Mouse (Mus musculus) brain, embryonic 14.5 days (tissue): ENCODE results near the gene Aurkb. TPM values are rescaled to one million over a fixed set of nuclear protein-coding genes. Genes with fewer than 3 reads are reported as not detected.

Experiments
- DNase-seq: peaks from one replicate; pipeline ENCODE4 v3.0.0-alpha.2; 2011; ENCODE audit warnings: low read depth
- CTCF ChIP-seq: fragments of 200-500 bp; IDR thresholded peaks from 2 replicates; pipeline ENCODE4 v1.5.1; 2012; ENCODE audit warnings: inconsistent platforms, mild to moderate bottlenecking, moderate library complexity, borderline replicate concordance; ENCODE audit not compliant: insufficient read depth, insufficient read length; ENCODE audit errors: extremely low read depth
- POLR2A ChIP-seq: fragments of 200-500 bp; IDR thresholded peaks from 2 replicates; pipeline ENCODE4 v1.6.1; 2012; ENCODE audit warnings: mild to moderate bottlenecking, inconsistent platforms, borderline replicate concordance; ENCODE audit not compliant: poor library complexity, insufficient read depth, insufficient read length, severe bottlenecking; ENCODE audit errors: extremely low read depth
- polyA plus RNA-seq: library from polyadenylated mRNA; depleted of rRNA; stranded (reverse); fragments of >200 nt; gene quantifications from 2 replicates; pipeline ENCODE4 v1.2.3, GENCODE M21; 2012

Gene Aurkb
- polyA plus RNA-seq, 1 experiment, result 38.3 TPM

DNA sequence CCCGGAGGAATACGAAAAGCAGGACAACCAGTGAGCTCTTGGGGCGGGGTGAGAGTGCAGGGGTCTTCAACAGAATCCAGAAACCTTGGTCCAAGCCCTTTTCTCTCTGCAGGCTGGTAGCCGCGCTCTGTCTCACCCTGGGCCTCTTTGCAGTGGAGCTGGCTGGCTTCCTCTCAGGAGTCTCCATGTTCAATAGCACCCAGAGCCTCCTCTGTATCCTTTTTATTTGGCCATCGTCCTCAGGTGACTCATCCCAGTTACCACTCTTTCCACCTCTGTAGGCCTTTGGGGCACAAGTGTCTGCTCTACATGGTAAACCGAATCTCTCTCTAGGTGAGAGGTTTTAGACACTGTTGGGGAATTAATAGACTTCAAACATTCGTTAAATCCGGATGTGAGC lies 25.8 kb downstream of the Aurkb start:
- TF ChIP-seq CTCF (no peak), POLR2A (no peak)
- DNase-seq, result no peak

DNA sequence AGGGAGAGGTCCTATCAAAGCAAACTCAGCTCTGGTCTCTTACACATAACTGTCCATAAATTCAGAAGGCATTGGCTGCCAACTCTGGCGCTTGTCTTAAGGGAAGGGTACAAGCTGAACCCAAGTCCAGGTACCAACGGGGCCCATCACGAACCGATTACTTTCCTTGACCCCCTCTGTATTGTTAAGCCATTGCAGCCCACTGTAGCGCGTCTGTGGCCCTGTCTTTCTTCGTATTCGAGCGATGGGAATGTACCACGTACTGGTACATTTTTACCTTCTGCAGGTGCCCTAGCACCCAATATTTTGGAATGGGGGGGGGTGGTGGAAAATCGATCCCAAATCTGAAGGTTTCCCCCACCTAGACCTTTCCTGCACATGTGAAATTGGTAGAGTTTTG lies 26.8 kb downstream of the Aurkb start:
- no peak for TF ChIP-seq CTCF
- no peak for TF ChIP-seq POLR2A
- DNase-seq, result no peak

DNA sequence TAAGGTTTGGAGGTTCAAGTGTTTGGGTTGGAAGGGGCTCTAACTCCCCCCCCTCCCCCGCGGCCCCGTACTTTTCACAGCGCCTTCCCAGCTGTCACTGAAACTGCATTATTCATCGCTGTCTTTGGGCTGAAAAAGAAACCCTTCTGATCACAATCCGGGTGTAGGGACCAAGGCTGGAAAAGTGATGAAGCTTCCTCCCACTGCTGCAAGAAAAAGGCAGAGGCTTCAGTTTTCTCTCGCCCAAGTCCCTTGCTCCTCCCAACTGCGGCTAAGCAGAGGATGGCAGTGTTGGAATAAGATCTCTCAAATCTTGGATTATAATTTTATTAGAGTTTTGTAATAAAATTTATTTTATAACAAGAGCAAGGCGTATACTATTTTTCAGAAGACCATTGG lies 27.2 kb downstream of the Aurkb start:
- no peak for DNase-seq
- no peak for TF ChIP-seq CTCF
- no peak for TF ChIP-seq POLR2A

DNA sequence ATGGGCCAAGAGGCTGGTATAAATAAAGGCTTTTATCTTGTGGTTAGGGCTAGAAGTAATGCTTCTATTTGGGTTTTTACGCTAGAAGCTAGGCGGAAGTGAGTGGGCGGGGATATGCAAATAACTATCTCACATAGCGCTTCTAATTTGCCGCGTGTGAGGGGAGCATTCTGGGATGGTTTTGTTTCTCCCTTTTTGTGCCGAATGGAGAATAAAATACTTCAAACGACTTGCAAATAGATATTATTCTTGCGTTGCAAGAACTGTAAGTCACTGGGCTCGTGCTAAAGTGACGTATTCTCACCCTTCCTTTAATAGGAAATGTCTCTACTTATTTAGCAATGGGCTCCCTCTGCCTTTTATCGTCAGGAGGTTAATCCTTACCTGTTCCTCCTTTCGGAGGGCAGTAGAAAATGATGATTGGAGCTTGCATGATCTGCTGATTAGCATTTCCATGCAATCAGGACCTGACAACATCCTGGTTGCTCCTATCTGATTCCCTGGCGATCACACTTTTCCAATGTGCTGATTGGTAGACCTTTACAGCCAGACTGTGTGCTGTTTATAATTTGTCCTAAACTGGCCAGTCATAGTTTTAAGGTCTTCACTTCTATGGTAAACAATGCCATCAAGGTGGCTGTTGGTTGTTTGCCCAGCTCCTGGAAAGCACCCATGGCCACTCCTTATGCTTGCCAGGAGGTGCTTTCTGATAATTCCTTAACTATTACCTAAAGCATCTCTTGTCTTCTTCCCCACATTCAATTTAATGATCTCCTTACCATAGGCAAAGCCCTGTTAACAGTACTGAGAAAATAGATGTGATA lies 27.8 kb downstream of the Aurkb start:
- peak; percentile 97 for DNase-seq
- TF ChIP-seq CTCF, result no peak
- peak; percentile 89 for TF ChIP-seq POLR2A

DNA sequence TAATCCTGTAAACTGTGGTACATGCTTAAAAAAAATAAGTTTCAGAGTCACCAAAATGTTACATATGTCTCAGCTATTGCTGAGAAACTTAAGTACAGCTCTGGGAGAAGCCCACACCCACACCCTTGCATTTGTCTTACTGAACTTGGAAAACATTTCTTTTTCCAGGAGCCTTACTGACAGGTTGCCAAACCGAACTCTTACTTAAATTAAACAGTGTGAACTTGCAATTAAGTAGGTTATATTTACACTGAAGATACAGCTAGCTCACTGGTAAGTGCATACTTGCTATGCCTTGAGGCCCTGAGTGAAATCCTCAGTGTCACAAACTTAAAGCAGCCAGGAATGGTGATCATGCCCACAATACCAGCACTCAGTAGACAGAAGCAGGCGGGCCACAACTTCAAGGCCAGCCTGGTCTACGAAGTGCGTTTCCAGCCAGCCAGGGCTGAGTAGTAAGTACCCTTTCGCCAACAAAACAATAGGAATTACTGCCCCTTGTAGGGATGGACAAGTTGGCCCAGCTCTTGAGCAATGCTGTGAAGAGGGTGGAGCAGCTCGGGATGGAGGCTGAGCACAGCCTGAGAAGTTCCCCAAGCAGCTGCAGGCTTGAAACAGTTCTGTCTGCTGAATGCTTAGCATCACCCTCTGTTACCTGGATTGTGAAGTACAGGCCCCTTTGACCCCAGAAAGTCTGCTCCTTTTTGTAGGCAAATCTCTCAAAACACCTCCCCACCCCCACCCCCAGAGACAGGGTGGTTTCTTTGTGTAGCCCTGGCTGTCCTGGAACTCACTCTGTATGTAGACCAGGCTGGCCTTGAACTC lies 28.7 kb downstream of the Aurkb start:
- TF ChIP-seq CTCF (no peak), POLR2A (no peak)
- DNase-seq, result peak; percentile 19

DNA sequence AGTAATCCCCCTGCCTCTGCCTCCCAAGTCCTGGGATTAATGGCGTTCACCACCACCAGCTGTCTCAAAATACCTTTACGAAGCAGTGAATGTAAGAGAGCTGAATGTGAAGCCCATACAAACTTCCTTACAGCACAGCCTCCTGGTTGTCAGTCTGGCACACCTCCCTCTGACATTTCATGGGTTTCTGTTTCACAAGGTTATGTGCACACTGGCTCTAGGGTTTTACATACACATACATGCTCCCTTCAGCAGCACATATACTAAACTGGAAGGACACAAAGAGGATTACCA lies 29.3 kb downstream of the Aurkb start:
- DNase-seq, result no peak
- no peak for TF ChIP-seq CTCF
- no peak for TF ChIP-seq POLR2A

DNA sequence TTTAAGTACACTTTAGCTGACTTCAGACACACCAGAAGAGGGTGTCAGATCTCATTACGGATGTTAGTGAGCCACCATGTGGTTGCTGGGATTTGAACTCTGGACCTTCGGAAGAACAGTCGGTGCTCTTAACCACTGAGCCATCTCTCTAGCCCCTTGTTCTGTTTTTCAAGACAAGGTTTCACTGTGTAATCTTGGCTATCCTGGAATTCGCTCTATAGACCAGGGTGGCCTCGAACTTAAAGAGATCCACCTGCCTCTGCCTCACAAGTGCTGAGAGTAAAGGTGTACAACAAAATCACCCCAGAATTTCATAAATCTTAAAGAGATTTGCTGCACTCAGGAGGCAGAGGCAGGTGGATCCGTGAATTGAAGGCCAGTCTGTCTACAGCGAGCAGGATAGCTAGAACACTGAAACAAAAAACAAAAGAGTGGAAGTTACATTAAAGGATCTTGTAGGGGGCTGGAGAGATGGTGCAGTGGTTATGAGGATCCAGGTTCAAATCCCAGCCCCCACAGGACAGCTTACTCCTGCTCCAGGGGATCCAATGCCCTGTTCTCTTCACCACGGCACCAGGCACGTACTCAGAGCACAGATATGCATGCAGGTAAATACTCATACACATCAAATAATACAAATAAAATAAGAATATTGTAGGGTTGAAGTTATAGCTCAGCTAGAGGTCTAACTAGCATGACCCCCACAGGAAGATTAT lies 30.5 kb downstream of the Aurkb start:
- no peak for DNase-seq

DNA sequence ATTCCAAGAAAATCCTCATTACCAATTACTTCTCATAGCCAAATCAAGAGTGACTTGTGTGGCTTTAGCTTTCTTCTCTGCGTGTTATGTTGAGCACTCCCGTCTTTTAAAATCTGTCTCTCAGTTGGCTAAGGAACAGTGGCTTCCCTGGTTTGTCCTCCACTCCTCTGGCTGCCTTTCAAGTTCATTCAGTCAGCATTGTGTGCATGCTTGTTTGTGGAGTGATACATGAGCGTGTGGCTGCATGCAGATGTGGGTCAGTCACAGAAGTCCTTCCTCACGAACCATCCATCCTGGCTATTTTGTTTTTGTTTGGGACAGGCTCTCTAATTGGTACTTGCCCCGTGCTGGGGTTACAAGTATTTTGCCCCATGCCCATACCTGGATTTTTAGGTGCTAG lies 31.1 kb downstream of the Aurkb start:
- TF ChIP-seq POLR2A, result no peak
- TF ChIP-seq CTCF, result no peak
- peak; percentile 32 for DNase-seq

More for the DNA sequence above, 30.5 kb downstream of the Aurkb start:
- TF ChIP-seq POLR2A (no peak), CTCF (no peak)

DNA sequence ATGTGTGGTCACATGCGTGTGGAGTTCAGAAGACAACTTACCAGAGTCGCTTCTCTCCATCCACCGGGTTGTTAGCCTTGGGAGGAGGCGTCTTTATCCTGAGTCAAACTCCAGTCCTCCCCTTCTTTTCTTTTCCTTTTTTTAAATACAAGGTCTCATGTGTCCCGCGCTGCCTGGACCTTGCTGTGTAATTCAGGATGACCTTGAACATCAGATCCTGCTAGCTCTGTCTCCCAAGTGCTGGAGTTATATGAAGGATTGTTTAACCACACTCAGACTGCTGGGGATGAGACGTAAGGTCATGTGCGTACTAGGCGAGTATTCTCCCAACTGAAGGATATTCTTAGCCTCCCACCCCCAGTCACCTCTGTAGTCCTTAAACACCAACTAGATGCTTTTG lies 31.9 kb downstream of the Aurkb start:
- no peak for TF ChIP-seq CTCF
- no peak for TF ChIP-seq POLR2A
- no peak for DNase-seq

DNA sequence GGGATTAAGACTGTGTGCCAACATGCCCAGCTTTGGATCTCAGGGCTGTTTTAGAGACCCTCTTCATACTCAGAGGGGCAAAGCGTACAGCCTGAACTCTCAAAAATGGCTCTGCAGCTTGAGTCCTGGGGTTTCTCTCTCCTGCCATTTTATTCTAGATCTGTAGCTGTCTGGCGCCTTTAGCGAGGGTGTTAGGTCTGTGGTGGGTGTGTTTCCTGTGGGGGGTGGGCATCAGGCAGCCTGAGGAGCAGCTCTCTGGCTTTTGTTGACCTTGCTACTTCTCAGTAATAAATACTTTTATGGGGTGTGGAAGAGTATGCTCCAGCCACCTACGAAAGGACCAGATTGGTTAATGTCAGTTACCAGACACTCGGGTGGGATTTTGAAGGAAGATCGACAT lies 32.6 kb downstream of the Aurkb start:
- TF ChIP-seq POLR2A, result no peak
- TF ChIP-seq CTCF, result no peak
- no peak for DNase-seq

DNA sequence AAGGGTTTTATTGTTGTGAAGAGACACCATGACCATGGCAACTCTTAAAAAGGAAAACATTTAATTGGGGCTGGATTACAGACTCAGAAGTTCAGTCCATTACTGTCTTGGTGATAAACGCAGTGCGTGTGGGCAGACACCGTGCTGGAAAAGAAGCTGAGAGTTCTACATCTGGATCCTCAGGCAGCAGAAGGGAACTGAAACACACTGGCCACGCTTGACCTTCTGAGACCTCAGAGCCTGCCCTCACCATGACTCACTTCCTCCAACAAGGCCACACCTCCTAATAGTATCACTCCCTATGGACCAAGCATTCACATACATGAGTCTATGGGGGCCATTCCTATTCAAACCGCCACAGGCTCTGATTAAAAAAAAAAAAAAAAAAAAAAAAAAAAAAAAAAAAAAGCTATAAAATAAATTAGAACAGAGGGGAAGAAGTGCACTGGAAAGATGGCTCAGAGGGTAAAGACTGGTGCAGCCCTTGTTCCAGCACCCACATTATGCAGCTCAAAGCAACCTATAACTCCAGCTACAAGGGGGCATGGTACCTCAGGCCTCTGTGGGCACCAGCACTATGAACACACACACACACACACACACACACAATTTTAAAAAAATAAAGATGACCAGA lies 33.5 kb downstream of the Aurkb start:
- DNase-seq, result no peak
- TF ChIP-seq POLR2A (no peak), CTCF (no peak)
